Mouse (Mus musculus): ENCODE results near the gene Nrp2. TPM values are rescaled to one million over a fixed set of nuclear protein-coding genes. Genes with fewer than 3 reads are reported as not detected.

Nrp2 gene
- total RNA-seq (2014; rRNA removed) (63.2 and 120 TPM in 2 replicates), polyA plus RNA-seq (2015; fragmentation: Nextera tagmentation; extraction: Ambion mirVana) (16.1 and 31.6 TPM in 2 replicates)

GRCm38 (mm10) chr1:62703158-62704116 is at the start of gene Nrp2:
Gene Nrp2, plus strand, starts transcription at chr1:62703285.
- Histone ChIP-seq H3K27me3 (ENCODE audit: insufficient read depth, low read length) (peaks cover 3% of the 10 kb centered on the region; the same call in 1 of the 2 replicates), H3K9ac (peak within 1 kb of the TSS; percentile 69)
- 1% methylated on average over 70 of the region's 76 CpGs for WGBS

GRCm38 (mm10) chr1:62654436-62654835 is 48.6 kb upstream of the Nrp2 start:
- WGBS, result 63% methylated on average over 6 of the region's 6 CpGs
- Histone ChIP-seq H3K27me3 (ENCODE audit: insufficient read depth, low read length) (no peaks in the 10 kb centered on the region), H3K4me3 (ENCODE audit: low read depth, low read length) (no peak overlapping the region), H3K4me1 (ENCODE audit: insufficient read depth) (no peaks in the 10 kb centered on the region), H3K27ac (ENCODE audit: low read depth, low read length) (no peak overlapping the region), H3K36me3 (ENCODE audit: insufficient read depth) (no peaks in the 10 kb centered on the region), H3K9me3 (ENCODE audit: low read length) (no peaks in the 10 kb centered on the region), H3K9ac (no peak overlapping the region), H3K4me2 (ENCODE audit: low read depth) (no peak overlapping the region)
- ATAC-seq (no peak), DNase-seq (no peak)
- TF ChIP-seq CTCF (IDR thresholded peaks at IDR 0.05; ENCODE audit: low read depth), result no peak

More at GRCm38 (mm10) chr1:62703158-62704116, at the start of gene Nrp2:
- peak within 1 kb of the TSS; percentile 78 for H3K27ac ChIP-seq (ENCODE audit: low read depth, low read length)
- peak within 1 kb of the TSS; percentile 95 for H3K4me2 ChIP-seq (ENCODE audit: low read depth)
- peak within 1 kb of the TSS; percentile 63 for H3K4me3 ChIP-seq (ENCODE audit: low read depth, low read length)
- no peak for TF ChIP-seq CTCF (IDR thresholded peaks at IDR 0.05; ENCODE audit: low read depth)
- H3K9me3 ChIP-seq (ENCODE audit: low read length), result no peaks in the 10 kb centered on the region
- no peaks in the 10 kb centered on the region for H3K4me1 ChIP-seq (ENCODE audit: insufficient read depth)
- H3K36me3 ChIP-seq (ENCODE audit: insufficient read depth), result no peaks in the 10 kb centered on the region
- peak; percentile 88 for ATAC-seq
- peak; percentile 87 for DNase-seq

DNA sequence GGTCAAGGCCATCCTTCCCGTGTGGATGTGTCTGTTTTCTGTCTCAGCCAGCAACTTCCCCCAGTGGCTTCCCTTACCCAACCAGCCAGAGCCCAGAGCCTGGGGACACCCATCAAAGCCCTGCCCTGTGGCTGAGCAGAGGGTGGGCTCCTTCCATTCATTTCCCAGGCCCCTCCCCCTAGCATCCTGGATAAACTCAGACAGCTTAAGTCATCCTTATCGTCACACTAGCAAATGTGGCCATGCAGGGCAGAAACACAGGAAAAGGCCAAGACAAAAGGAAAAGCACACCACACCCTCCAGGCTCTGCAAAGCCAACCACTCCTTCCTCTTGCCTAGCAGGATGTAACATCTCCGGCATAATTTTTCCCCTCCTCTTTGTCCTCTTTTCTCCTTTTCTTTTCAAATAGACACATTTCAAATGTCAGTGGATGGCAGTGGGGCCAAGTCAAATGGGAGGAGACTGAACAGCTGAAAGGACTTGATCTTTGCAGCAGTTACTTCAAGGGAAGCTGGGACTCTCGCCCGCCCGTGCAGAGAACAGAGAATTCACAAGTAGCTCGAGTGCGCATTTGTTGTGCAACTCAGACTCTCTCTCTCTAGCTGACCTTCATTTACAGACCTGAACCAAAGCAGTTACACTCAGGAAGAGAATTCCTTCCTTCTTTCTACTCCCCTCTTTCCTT is 38.0 kb upstream of the Nrp2 start:
- Histone ChIP-seq H3K4me2 (ENCODE audit: low read depth) (no peak overlapping the region), H3K4me1 (ENCODE audit: insufficient read depth) (no peaks in the 10 kb centered on the region), H3K9ac (no peak overlapping the region), H3K27me3 (ENCODE audit: insufficient read depth, low read length) (no peaks in the 10 kb centered on the region; the same call in 1 of the 2 replicates), H3K4me3 (ENCODE audit: low read depth, low read length) (no peak overlapping the region), H3K36me3 (ENCODE audit: insufficient read depth) (no peaks in the 10 kb centered on the region), H3K27ac (ENCODE audit: low read depth, low read length) (no peak overlapping the region), H3K9me3 (ENCODE audit: low read length) (no peaks in the 10 kb centered on the region)
- ATAC-seq (peak; percentile 40), DNase-seq (no peak)
- TF ChIP-seq CTCF (IDR thresholded peaks at IDR 0.05; ENCODE audit: low read depth), result no peak
- whole genome bisulfite sequencing, result 48% methylated on average over 8 of the region's 8 CpGs

DNA sequence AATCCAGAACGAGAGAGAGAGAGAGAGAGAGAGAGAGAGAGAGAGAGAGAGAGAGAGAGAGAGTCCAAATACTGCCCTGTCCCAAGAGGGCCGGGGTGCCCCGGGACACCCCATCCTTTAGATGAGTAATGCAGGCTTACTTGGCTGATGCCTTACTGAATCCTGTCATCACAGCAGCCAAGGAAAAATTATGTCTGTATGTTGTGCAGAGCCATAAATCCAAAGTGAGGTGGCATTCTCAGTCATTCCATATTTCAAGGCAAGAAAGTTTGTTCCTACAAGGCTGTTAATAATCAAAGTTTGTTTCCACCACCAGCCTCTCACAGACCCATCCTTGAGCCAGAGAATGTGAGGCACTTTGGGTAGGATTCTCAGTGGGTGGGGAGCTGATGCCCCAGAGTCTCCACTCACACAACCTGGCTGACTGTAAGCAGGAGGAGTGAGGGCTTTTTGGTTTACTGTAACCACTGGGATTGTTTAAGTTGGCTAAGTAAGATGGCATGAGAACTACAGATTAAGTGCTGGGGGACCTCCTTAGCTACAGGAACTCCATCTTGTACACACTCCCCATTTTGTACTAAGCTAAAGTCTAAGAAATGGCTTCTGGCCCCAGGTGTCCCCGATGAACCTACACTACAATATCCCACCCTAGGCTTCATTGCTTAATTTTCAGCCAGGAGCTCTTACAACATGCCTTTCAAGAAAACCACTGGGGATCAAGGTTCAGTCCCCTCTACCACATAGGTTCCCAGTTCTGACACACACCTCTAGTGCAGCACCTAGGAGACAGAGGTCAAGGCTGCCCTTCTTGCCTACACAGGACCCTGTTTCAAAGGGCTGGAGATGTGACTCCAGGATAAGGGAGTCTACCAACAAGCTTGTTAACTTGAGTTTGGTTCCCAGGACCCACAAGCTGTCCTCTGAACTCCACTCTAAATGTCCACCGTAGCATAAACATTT is 37.0 kb upstream of the Nrp2 start:
- 86% methylated on average over 5 of the region's 5 CpGs for WGBS
- Histone ChIP-seq H3K9me3 (ENCODE audit: low read length) (no peaks in the 10 kb centered on the region), H3K4me1 (ENCODE audit: insufficient read depth) (no peaks in the 10 kb centered on the region), H3K36me3 (ENCODE audit: insufficient read depth) (no peaks in the 10 kb centered on the region), H3K4me3 (ENCODE audit: low read depth, low read length) (no peak overlapping the region), H3K9ac (no peak overlapping the region), H3K4me2 (ENCODE audit: low read depth) (no peak overlapping the region), H3K27ac (ENCODE audit: low read depth, low read length) (no peak overlapping the region), H3K27me3 (ENCODE audit: insufficient read depth, low read length) (no peaks in the 10 kb centered on the region; the same call in 1 of the 2 replicates)
- no peak for TF ChIP-seq CTCF (IDR thresholded peaks at IDR 0.05; ENCODE audit: low read depth)
- DNase-seq, result no peak
- ATAC-seq, result no peak

DNA sequence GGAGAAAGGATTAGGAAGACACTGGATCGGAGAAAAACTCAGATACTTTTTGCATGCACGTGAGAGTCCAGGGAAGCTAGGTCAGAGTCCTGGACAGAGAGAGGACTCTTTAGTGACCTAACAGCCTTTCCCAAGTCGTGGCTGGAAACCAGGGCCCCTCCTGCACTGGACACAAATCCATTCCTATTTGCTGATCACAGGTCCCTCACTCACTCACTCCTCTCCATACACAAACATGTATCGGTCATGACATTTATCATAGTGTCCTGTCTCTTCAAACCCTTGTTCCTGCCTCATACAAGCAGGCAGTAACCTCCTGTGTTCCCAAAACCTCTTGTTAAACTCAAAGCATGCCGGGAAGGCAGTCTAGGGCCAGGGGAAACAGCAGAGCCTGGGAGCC is 36.3 kb upstream of the Nrp2 start:
- Histone ChIP-seq H3K4me3 (ENCODE audit: low read depth, low read length) (no peak overlapping the region), H3K27me3 (ENCODE audit: insufficient read depth, low read length) (no peaks in the 10 kb centered on the region; the same call in 1 of the 2 replicates), H3K4me1 (ENCODE audit: insufficient read depth) (no peaks in the 10 kb centered on the region), H3K27ac (ENCODE audit: low read depth, low read length) (no peak overlapping the region), H3K9ac (no peak overlapping the region), H3K9me3 (ENCODE audit: low read length) (no peaks in the 10 kb centered on the region), H3K4me2 (ENCODE audit: low read depth) (no peak overlapping the region), H3K36me3 (ENCODE audit: insufficient read depth) (no peaks in the 10 kb centered on the region)
- no peak for ATAC-seq
- no peak for TF ChIP-seq CTCF (IDR thresholded peaks at IDR 0.05; ENCODE audit: low read depth)
- no peak for DNase-seq
- WGBS, result 90% methylated on average over 5 of the region's 5 CpGs

DNA sequence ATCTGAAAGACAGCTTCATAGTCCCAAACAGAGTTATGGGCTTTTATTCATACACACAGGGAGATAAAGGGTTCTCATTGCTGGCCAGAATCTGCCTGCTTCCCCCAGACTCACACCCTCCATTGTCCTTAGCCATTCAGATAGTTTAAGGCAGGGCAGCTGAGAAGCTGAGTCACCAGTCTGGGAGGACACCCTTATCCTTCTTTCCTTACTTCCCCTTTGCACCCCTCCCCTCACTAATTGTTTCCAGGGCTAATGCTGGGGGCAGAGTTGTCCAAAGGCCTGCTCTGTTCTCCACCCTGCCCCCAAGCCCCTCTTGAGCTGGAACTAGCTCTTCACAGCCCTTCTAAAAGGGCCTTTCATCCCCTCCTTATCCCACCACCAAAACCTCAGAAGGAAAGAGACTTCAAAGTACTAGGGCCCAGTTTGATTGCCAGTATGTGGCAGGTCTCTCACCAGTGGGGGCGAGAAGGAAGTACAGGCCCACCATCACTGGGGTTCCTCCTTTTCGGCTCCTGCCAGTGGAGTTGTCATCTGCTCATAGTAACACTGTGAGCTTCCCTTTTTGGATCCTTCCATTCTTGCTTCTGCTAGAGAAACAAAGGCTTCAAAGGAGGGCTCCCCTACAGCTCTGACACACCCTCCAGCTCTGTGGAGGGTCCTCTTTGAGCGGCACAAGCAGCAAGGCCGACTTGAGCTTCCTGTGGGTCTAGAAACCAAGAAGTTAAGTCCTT is 24.3 kb upstream of the Nrp2 start:
- DNase-seq (no peak), ATAC-seq (no peak)
- Histone ChIP-seq H3K4me3 (ENCODE audit: low read depth, low read length) (no peak overlapping the region), H3K4me1 (ENCODE audit: insufficient read depth) (peaks cover 9% of the 10 kb centered on the region), H3K4me2 (ENCODE audit: low read depth) (no peak overlapping the region), H3K9me3 (ENCODE audit: low read length) (no peaks in the 10 kb centered on the region), H3K27ac (ENCODE audit: low read depth, low read length) (no peak overlapping the region), H3K36me3 (ENCODE audit: insufficient read depth) (no peaks in the 10 kb centered on the region), H3K9ac (no peak overlapping the region), H3K27me3 (ENCODE audit: insufficient read depth, low read length) (no peaks in the 10 kb centered on the region)
- no peak for TF ChIP-seq CTCF (IDR thresholded peaks at IDR 0.05; ENCODE audit: low read depth)
- 46% methylated on average over 4 of the region's 4 CpGs for WGBS

All from forebrain, postnatal 0 days (tissue).